Mouse (Mus musculus): ENCODE results near the gene Daglb.
"Not testable (repeated sequence)": the region's sequence is repeated elsewhere in the genome, so short reads cannot be mapped to it uniquely, and the experiment has no call there.

Gene Daglb

GRCm38 (mm10) chr5:143487998-143488397 lies 23.6 kb downstream of the Daglb start:
- no peak for DNase-seq

GRCm38 (mm10) chr5:143489749-143490342 lies 25.5 kb downstream of the Daglb start:
- DNase-seq: no peak

DNA sequence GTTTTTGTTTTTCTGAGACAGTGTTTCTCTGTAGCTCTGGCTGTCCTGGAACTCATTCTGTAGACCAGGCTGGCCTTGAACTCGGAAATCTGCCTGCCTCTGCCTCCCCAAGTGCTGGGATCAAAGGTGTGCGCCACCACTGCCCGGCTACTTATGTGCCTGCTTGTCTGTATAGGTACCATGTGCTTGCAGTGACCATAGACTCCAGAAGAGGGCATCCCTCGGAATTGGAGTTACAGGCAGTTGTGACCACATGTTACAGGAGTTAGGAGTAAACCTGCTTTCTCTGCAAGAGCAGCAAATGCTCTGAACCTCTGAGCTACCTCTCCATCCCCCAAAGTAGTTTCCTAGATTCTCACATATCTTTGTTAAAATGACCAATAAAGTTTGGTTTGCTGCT lies 27.4 kb downstream of the Daglb start:
- DNase-seq: no peak

DNA sequence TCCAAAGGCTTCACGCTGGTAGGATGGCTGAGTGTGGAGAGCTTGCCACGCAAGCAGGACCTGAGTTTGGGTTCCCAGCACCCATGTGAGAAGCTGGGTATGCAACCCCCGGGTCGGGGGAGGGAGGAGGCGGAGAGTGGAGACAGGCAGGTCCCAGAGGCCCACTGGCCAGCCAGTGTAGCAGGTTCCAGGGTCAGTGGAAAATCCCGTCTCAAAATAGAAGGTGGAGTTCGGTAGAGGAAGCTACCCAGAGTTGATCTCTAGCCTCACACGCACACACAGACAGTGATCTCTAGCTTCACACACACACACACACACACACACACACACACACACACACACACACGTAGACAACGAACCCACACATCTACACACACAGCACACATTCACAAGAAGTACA lies 28.8 kb downstream of the Daglb start:
- no peak for DNase-seq

- no peak for DNase-seq
Observed at GRCm38 (mm10) chr5:143495708-143496107, 31.3 kb downstream of the Daglb start.

- no peak for DNase-seq
Observed at GRCm38 (mm10) chr5:143497451-143497850, 33.1 kb downstream of the Daglb start.

- DNase-seq: no peak
Observed at GRCm38 (mm10) chr5:143499197-143499596, 34.8 kb downstream of the Daglb start.

- DNase-seq: no peak
Observed at GRCm38 (mm10) chr5:143499686-143500085, 35.3 kb downstream of the Daglb start.

GRCm38 (mm10) chr5:143500711-143501110 lies 36.3 kb downstream of the Daglb start:
- DNase-seq: not testable (repeated sequence)

GRCm38 (mm10) chr5:143501140-143501539 lies 36.8 kb downstream of the Daglb start:
- no peak for DNase-seq

DNA sequence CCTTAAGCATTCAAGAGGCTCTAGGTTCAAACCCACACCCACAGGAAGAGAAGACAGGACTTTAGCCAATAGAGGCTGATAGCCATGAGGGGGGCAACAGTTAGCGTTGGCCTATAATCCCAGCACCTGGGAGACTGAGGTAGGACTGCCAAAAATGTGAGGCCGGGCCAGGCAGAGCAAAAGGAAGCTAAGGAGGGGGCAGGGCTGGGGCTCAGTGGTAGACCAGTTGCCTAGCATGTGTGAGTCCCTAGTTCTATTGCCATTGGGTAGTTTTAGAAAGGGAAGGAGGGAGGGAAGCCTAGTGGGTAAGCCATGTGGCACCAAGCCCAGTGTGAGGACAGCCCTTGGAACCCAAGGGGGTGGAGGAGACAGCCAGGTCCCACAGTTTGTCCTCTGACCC lies 37.3 kb downstream of the Daglb start:
- no peak for DNase-seq

GRCm38 (mm10) chr5:143502899-143503557 lies 38.6 kb downstream of the Daglb start:
- no peak for DNase-seq

- no peak for DNase-seq
Observed at GRCm38 (mm10) chr5:143503740-143504139, 39.4 kb downstream of the Daglb start.

GRCm38 (mm10) chr5:143504453-143504852 lies 40.1 kb downstream of the Daglb start:
- no peak for DNase-seq

DNA sequence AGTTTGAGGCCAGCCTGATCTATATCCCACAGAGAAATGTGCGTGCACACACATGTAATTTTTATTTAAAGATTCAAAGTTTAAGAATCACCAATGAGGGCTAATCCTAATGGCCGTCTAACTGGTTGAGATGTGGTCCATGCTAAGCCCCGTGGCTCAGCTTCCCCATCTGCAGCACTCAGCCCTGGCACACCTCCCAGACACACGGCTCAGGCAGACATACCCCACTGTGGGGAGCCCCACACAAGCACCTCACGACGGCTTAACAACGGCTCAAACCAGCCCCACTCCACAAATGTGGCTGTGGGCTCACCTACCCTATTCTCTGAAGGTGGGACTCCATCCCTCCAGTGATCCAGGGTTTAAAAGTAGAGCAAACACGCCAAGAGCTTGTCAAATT lies 40.7 kb downstream of the Daglb start:
- DNase-seq: no peak

- no peak for DNase-seq
Observed at GRCm38 (mm10) chr5:143505545-143505944, 41.2 kb downstream of the Daglb start.

DNA sequence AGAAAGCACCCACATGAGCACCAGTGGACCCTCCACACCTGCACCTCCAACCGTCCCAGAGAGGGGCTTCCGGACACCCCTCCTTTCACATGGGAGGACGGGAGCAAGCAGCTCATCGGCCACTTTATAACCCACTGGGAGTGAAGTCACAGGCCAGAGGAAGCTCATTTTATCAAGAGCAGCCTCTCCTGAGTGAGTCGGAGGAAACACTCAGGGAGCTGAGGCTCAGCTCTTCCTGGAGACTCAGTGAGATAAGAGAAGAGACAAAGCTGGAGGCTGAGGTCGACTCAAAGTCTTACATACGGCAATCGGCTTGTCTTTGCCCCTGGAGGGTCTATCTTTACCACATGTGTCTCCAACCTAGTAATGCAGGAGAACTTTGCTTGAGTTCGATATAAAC lies 44.9 kb downstream of the Daglb start:
- no peak for DNase-seq

DNA sequence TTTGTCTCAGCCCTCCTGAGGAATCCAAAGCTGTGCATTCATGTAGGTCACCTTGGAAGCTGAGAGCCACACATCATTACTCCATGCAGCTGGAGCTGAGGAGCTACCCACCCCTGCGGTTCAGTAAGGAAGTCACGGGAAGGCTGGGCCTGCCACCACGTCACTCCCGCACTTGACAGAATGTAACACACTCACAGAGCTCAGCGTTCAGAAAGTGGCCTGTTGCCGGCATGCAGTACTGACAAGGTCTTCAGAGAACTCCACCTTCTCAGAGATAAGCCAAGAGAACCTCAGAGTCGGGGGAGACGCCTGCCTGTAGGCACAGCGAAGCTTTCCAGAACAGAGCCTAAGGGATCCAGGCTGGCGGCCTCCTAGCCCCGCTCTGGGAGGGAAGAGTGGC lies 45.4 kb downstream of the Daglb start:
- no peak for DNase-seq

DNA sequence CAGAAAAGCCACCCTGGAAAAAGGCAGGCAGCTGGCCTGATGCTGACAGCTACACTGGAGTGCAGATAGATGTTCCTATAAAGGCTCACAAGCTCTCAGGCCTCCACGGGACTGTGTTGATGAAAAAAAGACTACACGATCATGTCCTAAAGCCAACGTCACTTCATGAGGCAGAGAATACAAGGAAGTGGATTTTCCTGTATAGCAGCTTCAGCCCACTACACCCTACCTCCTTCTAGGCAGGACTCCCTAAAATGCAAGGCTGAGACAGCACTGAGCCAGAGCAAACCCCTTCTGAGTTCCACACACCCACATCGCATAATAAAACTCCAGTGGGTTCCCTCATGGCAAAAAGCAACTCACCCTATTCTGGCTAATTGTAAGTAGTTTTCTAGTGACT lies 47.2 kb downstream of the Daglb start:
- no peak for DNase-seq

GRCm38 (mm10) chr5:143512305-143512704 lies 47.9 kb downstream of the Daglb start:
- DNase-seq: no peak

DNA sequence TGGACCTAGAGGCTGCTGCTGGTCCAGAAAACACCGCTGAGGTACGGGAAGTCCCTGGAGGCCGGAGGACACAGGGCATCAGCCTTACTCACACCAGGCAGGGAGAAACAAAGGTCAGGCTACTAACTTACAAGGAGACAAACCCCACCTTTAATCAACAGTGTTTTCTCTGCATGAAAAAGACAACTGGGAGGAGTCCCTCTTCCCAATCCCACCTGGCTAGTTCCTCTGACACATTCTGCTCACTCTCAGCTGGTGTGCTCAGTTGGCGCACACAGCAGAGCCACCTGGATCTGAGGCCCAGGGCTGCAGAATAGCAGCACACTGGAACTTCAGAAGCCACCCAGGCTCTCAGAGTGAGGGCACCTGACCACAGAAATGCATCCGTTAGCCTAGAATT lies 50.5 kb downstream of the Daglb start:
- DNase-seq: no peak

DNA sequence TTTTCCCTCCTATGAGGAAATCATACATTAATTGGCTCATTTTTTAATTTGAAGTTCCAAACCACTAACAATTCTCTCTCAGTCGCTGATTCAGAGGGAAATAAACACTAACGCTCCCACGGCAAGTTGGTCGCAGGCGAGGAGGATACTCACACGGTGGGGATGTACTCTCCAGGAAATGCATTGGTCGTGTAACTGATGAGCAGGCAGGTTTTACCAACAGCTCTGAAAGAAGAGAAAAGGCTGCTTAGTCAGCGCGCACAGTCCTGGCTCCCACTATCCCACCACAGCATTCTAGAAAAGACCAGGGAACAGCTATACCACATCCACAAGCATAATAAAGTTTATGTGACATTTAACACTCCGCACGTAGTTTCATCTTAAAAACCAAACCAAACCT lies 52.6 kb downstream of the Daglb start:
- DNase-seq: no peak

DNA sequence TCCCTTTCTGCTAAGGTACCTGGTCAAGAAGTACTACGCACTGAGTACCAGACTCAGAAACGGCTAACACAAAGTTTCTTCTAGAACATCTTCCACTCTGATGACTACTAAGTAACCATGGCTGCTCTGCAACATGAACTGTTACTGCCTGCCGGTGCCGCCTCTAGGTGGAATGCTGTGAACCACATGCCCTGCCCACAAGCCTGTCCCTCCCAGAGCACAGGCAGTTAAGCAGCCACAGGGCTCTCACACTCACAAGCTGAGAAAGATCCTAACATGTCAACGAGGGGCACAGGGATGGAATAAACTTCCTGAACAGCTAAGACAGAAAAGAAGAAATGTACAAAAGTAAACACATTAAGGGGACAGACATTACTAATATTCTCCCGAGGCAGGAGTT lies 53.1 kb downstream of the Daglb start:
- no peak for DNase-seq

- DNase-seq: no peak
Observed at GRCm38 (mm10) chr5:143518045-143518591, 53.7 kb downstream of the Daglb start.

GRCm38 (mm10) chr5:143520415-143520814 lies 56.0 kb downstream of the Daglb start:
- no peak for DNase-seq

All from cerebellum, adult 18-20 months (tissue).